Mouse (Mus musculus) midbrain, embryonic 13.5 days (tissue): ENCODE results near the gene Podn. TPM values are rescaled to one million over a fixed set of nuclear protein-coding genes. Genes with fewer than 3 reads are reported as not detected.
"Not testable (repeated sequence)": the region's sequence is repeated elsewhere in the genome, so short reads cannot be mapped to it uniquely, and the experiment has no call there.

Source experiments
- ATAC-seq: fragments of 200-750 bp; cut with Nextera tagmentation; 2 replicates; pipeline ENCODE4 v1.8.0; 2017; ENCODE audit warnings: mild to moderate bottlenecking, moderate TSS enrichment, moderate library complexity
- H3K27ac ChIP-seq: fragments of 300-500 bp; sonication (generic); 2 replicates; pipeline ENCODE4 v1.5.1; 2015; ENCODE audit warnings: inconsistent platforms, mild to moderate bottlenecking, moderate library complexity
- H3K27me3 ChIP-seq: fragments of 300-500 bp; sonication (generic); 2 replicates; pipeline ENCODE4 v1.6.1; 2015; ENCODE audit warnings: mild to moderate bottlenecking, inconsistent platforms
- H3K36me3 ChIP-seq: fragments of 300-500 bp; sonication (generic); 2 replicates; pipeline ENCODE4 v1.6.1; 2015; ENCODE audit warnings: mild to moderate bottlenecking, inconsistent platforms
- H3K4me1 ChIP-seq: fragments of 300-500 bp; sonication (generic); replicated peaks from 2 replicates; pipeline ENCODE4 v1.6.1; 2015; ENCODE audit warnings: inconsistent platforms
- H3K4me2 ChIP-seq: fragments of 300-500 bp; sonication (generic); replicated peaks from 2 replicates; pipeline ENCODE4 v1.6.1; 2015; ENCODE audit warnings: moderate library complexity, mild to moderate bottlenecking, inconsistent platforms
- H3K4me3 ChIP-seq: fragments of 300-500 bp; sonication (generic); replicated peaks from 2 replicates; pipeline ENCODE4 v1.5.1; 2015; ENCODE audit warnings: mild to moderate bottlenecking, inconsistent platforms
- H3K9ac ChIP-seq: fragments of 300-500 bp; sonication (generic); replicated peaks from 2 replicates; pipeline ENCODE4 v1.6.1; 2015; ENCODE audit warnings: mild to moderate bottlenecking, inconsistent platforms
- H3K9me3 ChIP-seq: fragments of 300-500 bp; sonication (generic); 2 replicates; pipeline ENCODE4 v1.6.1; 2016; ENCODE audit warnings: mild to moderate bottlenecking, inconsistent platforms
- WGBS: fragments of 180-500 bp; shearing (Covaris S2); methylation state at CpG from one replicate; pipeline ENCODE4 v1.1.7; 2015; 5-methylcytosine and 5-hydroxymethylcytosine counted together
- polyA plus RNA-seq: library from polyadenylated mRNA; unstranded; fragments of >200 nt; fragmentation: Nextera tagmentation; extraction: Ambion mirVana; gene quantifications from 2 replicates; pipeline ENCODE4 v1.2.1, GENCODE M21; 2015

Gene Podn
- 0.07 TPM in 1 of 2 replicates, not detected in the other for polyA plus RNA-seq

DNA sequence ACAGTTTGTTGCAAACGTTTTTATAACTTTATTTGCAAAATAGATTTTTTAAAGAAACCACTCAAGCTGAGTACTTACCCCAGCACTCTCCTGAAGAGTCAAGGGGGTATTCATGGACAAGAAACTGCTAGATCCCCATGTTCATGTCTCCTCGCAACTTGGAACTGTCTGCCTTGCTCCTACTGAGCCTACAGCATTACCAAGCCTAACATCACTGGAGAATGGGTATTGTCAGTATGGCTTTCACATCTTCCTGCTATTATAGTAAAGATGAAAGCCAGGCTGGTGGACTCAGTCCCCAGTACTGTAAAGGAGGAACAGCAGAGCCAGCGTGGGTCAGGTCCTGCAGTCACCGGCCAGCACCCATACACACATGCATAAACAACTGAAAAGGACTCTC, at the start of gene Podn:
TSS of gene Podn (minus strand) at position 101 of the 400 bp plus-strand sequence.
- Histone ChIP-seq H3K4me3 (no peak within 1 kb of the TSS), H3K9ac (no peak within 1 kb of the TSS), H3K36me3 (no peaks in the 10 kb centered on the region; the same call in 1 of the 2 replicates), H3K27me3 (no peaks in the 10 kb centered on the region), H3K27ac (no peak within 1 kb of the TSS), H3K4me1 (no peaks in the 10 kb centered on the region), H3K4me2 (no peak within 1 kb of the TSS), H3K9me3 (no peaks in the 10 kb centered on the region)
- ATAC-seq = no peak
- 84% methylated on average over 4 of the region's 4 CpGs for WGBS

DNA sequence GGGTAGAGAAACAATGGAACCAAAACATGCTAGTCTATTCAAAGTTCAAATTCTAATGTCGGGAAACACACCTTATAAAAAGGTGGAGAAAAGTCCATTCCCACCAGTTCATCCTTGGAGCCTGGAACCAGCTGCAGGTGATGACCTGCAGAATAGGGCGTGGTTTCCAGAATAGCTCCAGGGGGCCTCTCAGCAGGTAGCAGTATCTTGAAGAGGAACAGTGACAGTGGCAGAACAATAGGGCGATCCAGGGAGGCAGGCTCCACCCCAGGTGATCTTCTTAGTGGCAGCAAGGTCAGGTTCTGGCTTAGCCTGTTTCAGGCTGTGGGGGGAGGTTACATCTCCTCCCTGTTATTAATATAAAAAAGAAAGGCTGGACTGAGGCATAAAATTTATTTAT, 49.3 kb upstream of the Podn start:
- H3K27ac ChIP-seq, H3K4me3 ChIP-seq, H3K27me3 ChIP-seq, H3K4me2 ChIP-seq, H3K4me1 ChIP-seq, H3K36me3 ChIP-seq, ATAC-seq, H3K9me3 ChIP-seq, H3K9ac ChIP-seq: not testable (repeated sequence)
- WGBS = 46% methylated on average over 3 of the region's 3 CpGs

DNA sequence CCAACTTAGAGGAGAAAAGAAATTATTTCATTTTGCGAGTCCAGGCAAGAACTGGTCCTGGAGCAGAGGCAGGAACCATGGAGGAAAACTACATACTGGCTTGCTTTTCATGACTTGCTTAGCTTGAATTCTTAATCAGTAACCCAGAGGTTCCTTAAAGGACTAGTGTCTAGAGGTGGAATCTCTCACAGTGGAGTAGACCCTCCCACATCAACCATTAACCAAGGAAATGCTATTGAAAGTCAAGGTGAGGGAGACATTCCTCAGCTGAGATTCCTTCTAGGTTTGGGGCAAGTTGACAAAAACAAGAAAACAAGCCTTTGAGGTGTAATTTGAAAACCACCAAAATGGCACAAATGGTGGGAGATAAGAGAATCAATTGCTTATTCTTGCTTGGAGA, 48.6 kb upstream of the Podn start, which contains the start of gene Scp2:
TSS of gene Scp2 (minus strand) at position 119 of the 400 bp plus-strand sequence.
- H3K9ac ChIP-seq = no peak within 1 kb of the TSS
- no peak for ATAC-seq
- no peaks in the 10 kb centered on the region for H3K36me3 ChIP-seq
- H3K9me3 ChIP-seq = no peaks in the 10 kb centered on the region
- H3K4me1 ChIP-seq = no peaks in the 10 kb centered on the region
- WGBS = 90% methylated on average over 1 of the region's 1 CpGs
- H3K27ac ChIP-seq = no peak within 1 kb of the TSS
- H3K4me2 ChIP-seq = no peak within 1 kb of the TSS
- H3K27me3 ChIP-seq = no peaks in the 10 kb centered on the region
- no peak within 1 kb of the TSS for H3K4me3 ChIP-seq

DNA sequence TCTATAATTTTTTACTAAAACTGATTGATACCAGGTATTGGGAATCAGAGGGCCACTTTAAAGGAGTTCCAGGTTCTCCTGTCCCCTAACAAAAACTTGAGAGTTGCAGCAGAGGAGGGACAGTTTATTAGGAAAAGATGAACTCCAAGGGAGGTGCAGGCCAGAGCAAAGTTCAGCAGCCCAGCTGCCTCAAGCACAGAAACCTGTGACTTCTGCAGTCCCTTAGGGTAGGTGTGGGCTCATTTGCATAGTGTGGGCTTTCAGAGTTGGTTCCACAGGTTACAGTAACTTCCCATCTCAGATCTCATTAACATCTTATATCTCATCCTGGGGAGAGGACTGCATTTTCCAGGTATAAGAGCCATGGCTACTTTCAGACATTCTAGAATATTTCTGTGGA, 47.5 kb upstream of the Podn start:
- ATAC-seq = no peak
- H3K4me2 ChIP-seq = no peak overlapping the region
- H3K36me3 ChIP-seq = no peaks in the 10 kb centered on the region
- no peak overlapping the region for H3K9ac ChIP-seq
- H3K4me3 ChIP-seq = no peak overlapping the region
- no peaks in the 10 kb centered on the region for H3K4me1 ChIP-seq
- no peaks in the 10 kb centered on the region for H3K27me3 ChIP-seq
- no peaks in the 10 kb centered on the region for H3K9me3 ChIP-seq
- no peak overlapping the region for H3K27ac ChIP-seq

DNA sequence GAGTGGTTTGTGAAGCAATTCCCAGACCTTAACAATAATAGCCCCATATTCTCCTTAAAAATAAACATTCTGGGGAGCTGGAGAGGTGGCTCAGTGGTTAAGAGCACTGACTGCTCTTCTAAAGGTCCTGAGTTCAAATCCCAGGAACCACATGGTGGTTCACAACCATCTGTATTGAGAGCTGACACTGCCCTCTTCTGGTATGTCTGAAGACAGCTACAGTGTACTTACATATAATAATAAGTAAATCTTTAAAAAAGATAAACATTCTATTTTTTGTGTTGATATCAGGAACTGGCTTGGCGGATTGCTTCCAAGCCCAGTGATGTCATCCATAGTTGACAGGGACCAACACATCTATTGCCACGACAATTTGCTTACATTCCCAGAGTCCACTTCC, 46.9 kb upstream of the Podn start:
- 86% methylated on average over 2 of the region's 2 CpGs for WGBS
- H3K4me3 ChIP-seq, H3K27me3 ChIP-seq, H3K4me1 ChIP-seq, H3K9ac ChIP-seq, H3K9me3 ChIP-seq, H3K4me2 ChIP-seq, ATAC-seq, H3K27ac ChIP-seq, H3K36me3 ChIP-seq: not testable (repeated sequence)

DNA sequence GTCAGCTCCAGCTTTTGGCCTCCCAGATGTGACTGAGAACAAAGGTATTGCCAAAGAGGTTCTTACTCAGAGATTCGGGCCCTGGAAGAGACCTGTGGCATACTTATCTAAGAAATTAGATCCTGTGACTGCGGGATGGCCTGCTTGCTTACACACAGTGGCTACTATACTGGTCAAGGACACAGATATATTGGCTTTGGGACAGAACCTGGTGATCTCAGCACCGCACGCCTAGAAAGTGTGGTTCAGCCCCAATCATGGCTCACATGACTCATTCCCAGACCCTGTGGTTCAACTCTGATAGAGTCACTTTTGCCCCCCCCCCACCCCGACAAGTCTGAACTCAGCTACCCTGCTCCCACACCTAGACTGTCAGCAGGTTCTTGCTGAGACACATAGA, 40.7 kb upstream of the Podn start:
- H3K4me2 ChIP-seq = no peak overlapping the region
- H3K9me3 ChIP-seq = no peaks in the 10 kb centered on the region
- H3K36me3 ChIP-seq = no peaks in the 10 kb centered on the region
- no peak overlapping the region for H3K27ac ChIP-seq
- H3K4me1 ChIP-seq = no peaks in the 10 kb centered on the region
- WGBS = 92% methylated on average over 5 of the region's 5 CpGs
- H3K4me3 ChIP-seq = no peak overlapping the region
- no peak overlapping the region for H3K9ac ChIP-seq
- no peak for ATAC-seq
- H3K27me3 ChIP-seq = no peaks in the 10 kb centered on the region

DNA sequence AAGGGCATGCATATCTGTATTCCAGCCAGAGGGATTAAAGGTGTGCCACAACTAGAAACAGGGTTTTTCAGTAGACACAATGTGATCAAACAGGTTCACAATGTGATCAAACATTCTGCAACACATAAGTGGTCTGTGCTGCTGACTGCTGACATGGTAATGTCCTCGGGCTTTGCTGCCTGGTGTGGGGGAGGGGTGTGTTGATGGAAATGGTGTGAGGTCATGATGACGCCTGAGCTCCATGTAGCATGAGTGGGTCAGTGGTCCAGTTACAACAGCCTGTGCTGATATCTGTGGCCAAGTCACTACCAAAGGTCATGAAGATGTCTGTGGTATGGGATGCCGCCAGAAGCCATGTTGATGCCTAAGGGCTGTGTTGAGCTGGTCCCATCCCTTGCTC, 34.2 kb upstream of the Podn start:
- H3K36me3 ChIP-seq = no peaks in the 10 kb centered on the region
- no peaks in the 10 kb centered on the region for H3K27me3 ChIP-seq
- H3K9me3 ChIP-seq = 0 out of 2 replicates have a peak, but pooled peaks cover 3% of the 10 kb centered on the region
- WGBS = 97% methylated on average over 3 of the region's 3 CpGs
- no peak for ATAC-seq
- no peak overlapping the region for H3K4me2 ChIP-seq
- no peak overlapping the region for H3K27ac ChIP-seq
- no peak overlapping the region for H3K9ac ChIP-seq
- H3K4me3 ChIP-seq = no peak overlapping the region
- no peaks in the 10 kb centered on the region for H3K4me1 ChIP-seq

DNA sequence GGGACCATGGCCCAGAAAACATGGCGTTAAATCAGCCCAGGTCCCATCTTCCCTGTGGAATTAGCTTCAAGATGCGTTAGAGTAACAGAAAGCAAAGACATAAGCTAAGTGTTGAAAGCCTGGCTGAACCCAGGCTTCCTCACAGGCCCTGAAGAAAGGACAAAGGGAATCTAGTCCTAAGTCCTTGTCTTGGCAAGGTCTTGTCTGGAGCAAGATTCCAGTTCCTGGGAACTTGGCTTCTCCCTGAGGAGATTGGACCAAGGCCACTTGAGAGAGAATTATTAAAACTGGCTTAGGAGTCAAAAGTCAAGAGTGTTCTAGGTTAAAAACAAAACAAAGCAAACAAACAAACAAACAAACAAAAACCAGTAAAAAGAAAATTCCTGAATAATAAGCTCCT, 32.1 kb upstream of the Podn start:
- no peak for ATAC-seq
- Histone ChIP-seq H3K27ac (no peak overlapping the region), H3K4me1 (no peaks in the 10 kb centered on the region), H3K4me2 (no peak overlapping the region), H3K9ac (no peak overlapping the region), H3K36me3 (no peaks in the 10 kb centered on the region), H3K4me3 (no peak overlapping the region), H3K27me3 (no peaks in the 10 kb centered on the region), H3K9me3 (0 out of 2 replicates have a peak, but pooled peaks cover 3% of the 10 kb centered on the region)
- WGBS = 94% methylated on average over 2 of the region's 2 CpGs

DNA sequence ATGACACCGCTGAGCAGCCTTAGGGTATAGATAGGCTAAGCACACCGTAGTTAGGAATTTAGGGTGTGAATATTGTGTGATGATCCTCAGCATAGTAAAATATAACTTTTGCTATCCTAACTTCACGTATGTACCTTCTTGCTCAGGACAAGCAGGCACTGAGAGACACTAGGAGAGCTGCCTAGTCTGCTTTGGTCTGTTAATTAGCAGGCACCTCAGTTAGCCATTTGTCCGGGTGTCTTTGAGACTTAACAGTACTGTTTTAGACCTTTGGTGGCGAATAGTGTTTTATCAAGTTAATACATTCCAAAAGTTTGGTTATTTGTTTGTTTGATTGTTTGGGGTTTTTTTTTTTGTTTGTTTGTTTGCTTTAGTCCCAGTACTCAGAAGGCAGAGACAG, 31.3 kb upstream of the Podn start:
- H3K4me3 ChIP-seq = no peak overlapping the region
- no peak overlapping the region for H3K27ac ChIP-seq
- no peaks in the 10 kb centered on the region for H3K36me3 ChIP-seq
- 90% methylated on average over 5 of the region's 5 CpGs for WGBS
- no peaks in the 10 kb centered on the region for H3K27me3 ChIP-seq
- no peak overlapping the region for H3K4me2 ChIP-seq
- H3K9ac ChIP-seq = no peak overlapping the region
- H3K9me3 ChIP-seq = 0 out of 2 replicates have a peak, but pooled peaks cover 3% of the 10 kb centered on the region
- H3K4me1 ChIP-seq = no peaks in the 10 kb centered on the region
- no peak for ATAC-seq

DNA sequence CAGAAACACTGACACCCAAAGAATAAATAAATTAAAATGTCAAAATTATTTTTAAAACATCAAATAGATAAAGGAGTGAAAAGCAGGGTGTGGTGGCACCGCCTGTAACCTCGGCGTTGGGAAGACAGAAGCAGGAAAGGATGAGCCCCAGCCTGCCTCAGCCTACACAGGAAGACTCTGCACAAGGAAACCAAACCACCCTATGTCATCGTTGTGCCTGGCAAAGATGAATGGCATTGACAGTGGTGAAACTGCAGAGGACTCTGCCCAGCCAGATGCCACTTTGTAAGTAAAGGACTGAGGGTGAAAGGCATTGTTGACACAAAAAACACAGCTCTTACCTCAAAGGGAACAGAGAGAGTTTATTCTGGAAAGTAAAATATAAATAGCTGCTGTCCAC, 30.0 kb upstream of the Podn start:
- 91% methylated on average over 4 of the region's 4 CpGs for WGBS
- H3K36me3 ChIP-seq = no peaks in the 10 kb centered on the region
- 0 out of 2 replicates have a peak, but pooled peaks cover 3% of the 10 kb centered on the region for H3K9me3 ChIP-seq
- no peak overlapping the region for H3K4me2 ChIP-seq
- no peak overlapping the region for H3K4me3 ChIP-seq
- no peak overlapping the region for H3K27ac ChIP-seq
- ATAC-seq = no peak
- H3K4me1 ChIP-seq = no peaks in the 10 kb centered on the region
- no peak overlapping the region for H3K9ac ChIP-seq
- no peaks in the 10 kb centered on the region for H3K27me3 ChIP-seq

DNA sequence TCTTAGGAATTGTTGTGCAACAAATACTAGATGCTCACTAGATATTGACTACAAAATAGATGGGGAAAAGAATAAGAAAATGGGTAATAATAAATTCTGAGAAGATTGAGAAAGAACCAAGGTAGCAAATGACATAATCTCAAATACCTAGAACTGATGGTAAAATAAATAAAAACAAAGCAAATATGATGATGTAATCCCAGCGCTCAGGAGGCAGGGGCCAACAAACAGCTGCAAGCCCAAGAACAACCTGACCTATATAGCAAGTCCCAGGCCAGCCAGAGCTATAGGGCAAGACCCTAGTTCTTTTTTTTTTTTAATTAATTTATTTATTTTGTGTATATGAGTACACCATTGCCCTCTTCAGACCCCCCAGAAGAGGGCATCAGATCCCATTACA, 27.9 kb upstream of the Podn start:
- H3K4me2 ChIP-seq = no peak overlapping the region
- no peaks in the 10 kb centered on the region for H3K27me3 ChIP-seq
- H3K36me3 ChIP-seq = no peaks in the 10 kb centered on the region
- no peaks in the 10 kb centered on the region for H3K9me3 ChIP-seq
- 92% methylated on average over 1 of the region's 1 CpGs for WGBS
- no peaks in the 10 kb centered on the region for H3K4me1 ChIP-seq
- no peak overlapping the region for H3K27ac ChIP-seq
- H3K4me3 ChIP-seq = no peak overlapping the region
- H3K9ac ChIP-seq = no peak overlapping the region
- no peak for ATAC-seq

DNA sequence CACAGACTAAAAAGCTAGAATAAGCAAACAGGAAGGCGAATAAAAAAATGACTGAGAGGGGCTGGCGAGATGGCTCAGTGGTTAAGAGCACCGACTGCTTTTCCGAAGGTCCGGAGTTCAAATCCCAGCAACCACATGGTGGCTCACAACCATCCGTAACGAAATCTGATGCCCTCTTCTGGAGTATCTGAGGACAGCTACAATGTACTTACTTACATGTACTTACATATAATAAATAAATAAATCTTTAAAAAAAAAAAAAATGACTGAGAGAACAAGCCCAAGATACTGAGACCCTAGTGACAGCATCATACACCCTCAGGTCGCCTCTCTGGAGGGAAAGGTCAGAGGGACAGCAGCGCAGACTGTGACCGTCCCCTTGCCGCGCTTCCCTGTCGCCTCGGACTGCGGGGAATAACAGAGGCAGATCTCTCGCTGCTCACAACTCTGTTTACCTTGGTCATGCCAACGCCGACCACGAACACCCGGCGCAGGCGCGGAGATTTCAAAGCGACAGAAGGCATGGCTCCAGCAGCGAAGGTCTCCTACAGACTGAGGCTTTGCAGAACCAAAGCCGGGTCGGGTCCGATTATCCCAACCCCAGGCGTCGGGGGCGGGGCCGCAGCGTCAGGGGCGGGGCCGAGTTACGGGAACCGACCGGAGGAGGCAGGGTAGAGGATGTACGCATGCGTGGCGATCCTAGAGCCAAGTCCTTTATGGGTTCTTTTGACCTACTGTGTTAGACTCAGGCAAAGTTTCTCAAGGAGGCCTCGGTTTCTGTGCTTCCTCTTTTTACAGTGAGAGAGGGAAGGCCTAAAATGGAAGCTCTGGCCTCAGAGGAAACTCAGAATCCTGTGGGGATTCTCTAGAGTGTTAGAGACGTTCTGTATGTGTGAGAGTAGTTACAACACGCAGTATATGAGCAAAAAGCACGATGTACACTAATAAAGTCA, 22.0 kb upstream of the Podn start:
- Histone ChIP-seq H3K4me2 (peak overlapping the region; percentile 55), H3K4me1 (no peaks in the 10 kb centered on the region), H3K36me3 (no peaks in the 10 kb centered on the region), H3K9ac (peak overlapping the region; percentile 67), H3K27me3 (no peaks in the 10 kb centered on the region), H3K4me3 (peak overlapping the region; percentile 58), H3K9me3 (no peaks in the 10 kb centered on the region), H3K27ac (no peak overlapping the region)
- peak; percentile 97 for ATAC-seq
- WGBS = 15% methylated on average over 45 of the region's 45 CpGs
